Mouse (Mus musculus): ENCODE measurements at regions not wholly inside any gene's neighbourhood (a gene's known extent, or its start where the extent isn't known, plus 50 kb on each side); places are given as distances from the start of the nearest gene placed in this dataset.

DNA sequence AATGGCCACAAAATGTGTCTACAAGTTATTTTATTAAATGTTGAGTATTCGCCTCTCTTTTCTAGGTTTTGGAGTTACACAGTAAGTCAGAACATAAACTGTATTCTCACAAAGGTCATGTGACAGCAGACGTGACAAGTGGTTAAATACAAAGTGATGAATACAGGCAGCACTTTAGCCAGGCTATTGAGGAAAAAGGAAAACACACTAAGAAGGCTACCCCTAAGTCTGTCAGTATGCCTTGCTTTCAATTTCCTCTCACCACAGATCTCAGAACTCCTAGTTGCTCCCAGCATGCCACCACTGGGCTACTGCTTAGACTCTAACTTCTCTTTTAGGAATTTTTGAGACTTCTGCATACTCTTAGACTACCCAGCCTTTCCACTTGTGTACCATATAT, 297.9 kb upstream of the Pex5l start:
- H3K27ac ChIP-seq = no peak overlapping the region
- H3K27me3 ChIP-seq (ENCODE audit: low read depth, poor library complexity, severe bottlenecking) = no peaks in the 10 kb centered on the region
- no peaks in the 10 kb centered on the region for H3K9me3 ChIP-seq (replicated peaks)
- H3K36me3 ChIP-seq = no peaks in the 10 kb centered on the region
- no peak overlapping the region for H3K4me3 ChIP-seq
- 94% methylated on average over 2 of the region's 2 CpGs for WGBS
- H3K4me1 ChIP-seq = no peaks in the 10 kb centered on the region
- DNase-seq (ENCODE audit: low spot score) = no peak

DNA sequence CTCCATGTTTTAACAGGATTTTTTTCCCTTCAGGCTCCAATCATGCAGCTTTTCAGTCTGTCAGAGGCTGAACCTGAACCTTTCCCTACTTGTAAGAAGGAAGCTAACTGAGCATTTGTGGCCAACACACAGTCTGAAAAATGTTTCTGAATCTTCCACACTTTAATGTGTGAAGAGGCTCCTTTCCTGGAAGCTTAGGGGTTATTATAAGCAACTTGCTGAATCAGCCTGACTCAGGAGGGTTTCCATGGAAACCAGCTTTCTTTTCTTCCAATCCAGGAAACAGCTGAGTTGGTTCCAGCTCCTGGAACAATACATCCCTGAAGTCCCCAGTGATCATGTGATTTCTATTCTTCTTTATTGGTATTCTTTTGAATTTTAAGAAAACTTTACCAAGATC, 297.5 kb upstream of the Pex5l start:
- Histone ChIP-seq H3K9me3 (replicated peaks) (no peaks in the 10 kb centered on the region), H3K27ac (no peak overlapping the region), H3K27me3 (ENCODE audit: low read depth, poor library complexity, severe bottlenecking) (no peaks in the 10 kb centered on the region), H3K4me3 (no peak overlapping the region), H3K36me3 (no peaks in the 10 kb centered on the region), H3K4me1 (no peaks in the 10 kb centered on the region)
- DNase-seq (ENCODE audit: low spot score) = no peak

GRCm38 (mm10) chr3:33416922-33417321, 273.9 kb upstream of the Pex5l start:
- H3K4me3 ChIP-seq = no peak overlapping the region
- 76% methylated on average over 3 of the region's 3 CpGs for WGBS
- DNase-seq (ENCODE audit: low spot score) = no peak
- no peaks in the 10 kb centered on the region for H3K9me3 ChIP-seq (replicated peaks)
- no peaks in the 10 kb centered on the region for H3K27me3 ChIP-seq (ENCODE audit: low read depth, poor library complexity, severe bottlenecking)
- H3K27ac ChIP-seq = no peak overlapping the region
- H3K4me1 ChIP-seq = no peaks in the 10 kb centered on the region
- no peaks in the 10 kb centered on the region for H3K36me3 ChIP-seq

GRCm38 (mm10) chr3:33416321-33416720, 273.3 kb upstream of the Pex5l start:
- Histone ChIP-seq H3K27me3 (ENCODE audit: low read depth, poor library complexity, severe bottlenecking) (no peaks in the 10 kb centered on the region), H3K4me3 (no peak overlapping the region), H3K36me3 (no peaks in the 10 kb centered on the region), H3K9me3 (replicated peaks) (no peaks in the 10 kb centered on the region), H3K4me1 (no peaks in the 10 kb centered on the region), H3K27ac (no peak overlapping the region)
- 76% methylated on average over 1 of the region's 1 CpGs for WGBS
- no peak for DNase-seq (ENCODE audit: low spot score)

DNA sequence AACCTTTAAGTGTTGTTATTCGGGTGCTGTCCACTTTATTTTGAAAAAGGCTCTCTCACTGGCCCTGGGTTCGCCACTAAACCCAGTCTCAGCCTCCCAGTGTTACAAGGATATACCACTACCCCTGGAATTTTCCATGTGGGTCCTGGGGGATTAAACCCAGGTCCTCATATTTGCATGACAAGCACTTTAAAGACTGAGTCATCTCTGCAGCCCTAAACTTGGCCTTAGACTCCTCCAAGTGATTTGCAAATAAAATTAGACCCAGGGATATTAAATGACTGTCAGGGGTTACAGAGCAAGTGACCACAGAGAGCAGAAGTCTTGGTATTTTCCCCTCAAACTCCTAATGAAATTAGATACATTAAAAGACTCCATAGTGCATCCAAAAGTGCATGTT, 258.9 kb upstream of the Pex5l start:
- no peaks in the 10 kb centered on the region for H3K36me3 ChIP-seq
- H3K27me3 ChIP-seq (ENCODE audit: low read depth, poor library complexity, severe bottlenecking) = no peaks in the 10 kb centered on the region
- H3K4me1 ChIP-seq = peaks cover 5% of the 10 kb centered on the region; the same call in 1 of the 2 replicates
- 77% methylated on average over 2 of the region's 2 CpGs for WGBS
- DNase-seq (ENCODE audit: low spot score) = no peak
- no peak overlapping the region for H3K4me3 ChIP-seq
- no peak overlapping the region for H3K27ac ChIP-seq
- no peaks in the 10 kb centered on the region; the same call in 1 of the 2 replicates for H3K9me3 ChIP-seq (replicated peaks)

DNA sequence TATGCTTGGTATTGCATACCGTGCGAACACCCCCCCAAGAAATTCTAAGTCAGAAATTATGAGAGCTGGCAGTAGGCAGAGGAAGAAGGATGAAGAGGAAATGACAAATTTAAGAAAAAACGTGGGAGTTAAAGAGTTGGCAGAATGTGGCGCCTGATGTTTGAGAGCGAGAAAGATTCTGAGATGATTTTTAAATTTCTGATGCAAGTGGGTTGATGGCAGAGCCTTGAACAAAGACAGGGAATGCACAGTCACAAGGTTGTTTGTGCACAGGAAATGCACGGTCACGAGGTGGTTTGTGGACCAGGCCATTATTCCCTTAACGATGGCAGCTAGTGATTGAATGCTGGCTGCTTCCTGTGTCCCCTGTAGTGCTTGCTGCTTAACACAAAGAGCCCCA, 256.3 kb upstream of the Pex5l start:
- Histone ChIP-seq H3K9me3 (replicated peaks) (no peaks in the 10 kb centered on the region; the same call in 1 of the 2 replicates), H3K36me3 (no peaks in the 10 kb centered on the region), H3K27me3 (ENCODE audit: low read depth, poor library complexity, severe bottlenecking) (no peaks in the 10 kb centered on the region), H3K27ac (no peak overlapping the region), H3K4me1 (peaks cover 5% of the 10 kb centered on the region; the same call in 1 of the 2 replicates), H3K4me3 (no peak overlapping the region)
- DNase-seq (ENCODE audit: low spot score) = no peak
- WGBS = 68% methylated on average over 8 of the region's 8 CpGs

GRCm38 (mm10) chr3:33398326-33398725, 255.3 kb upstream of the Pex5l start:
- H3K4me1 ChIP-seq = peaks cover 5% of the 10 kb centered on the region; the same call in 1 of the 2 replicates
- no peaks in the 10 kb centered on the region; the same call in 1 of the 2 replicates for H3K9me3 ChIP-seq (replicated peaks)
- WGBS = 94% methylated on average over 2 of the region's 2 CpGs
- H3K36me3 ChIP-seq = no peaks in the 10 kb centered on the region
- no peaks in the 10 kb centered on the region for H3K27me3 ChIP-seq (ENCODE audit: low read depth, poor library complexity, severe bottlenecking)
- no peak overlapping the region for H3K27ac ChIP-seq
- no peak overlapping the region for H3K4me3 ChIP-seq
- DNase-seq (ENCODE audit: low spot score) = no peak

DNA sequence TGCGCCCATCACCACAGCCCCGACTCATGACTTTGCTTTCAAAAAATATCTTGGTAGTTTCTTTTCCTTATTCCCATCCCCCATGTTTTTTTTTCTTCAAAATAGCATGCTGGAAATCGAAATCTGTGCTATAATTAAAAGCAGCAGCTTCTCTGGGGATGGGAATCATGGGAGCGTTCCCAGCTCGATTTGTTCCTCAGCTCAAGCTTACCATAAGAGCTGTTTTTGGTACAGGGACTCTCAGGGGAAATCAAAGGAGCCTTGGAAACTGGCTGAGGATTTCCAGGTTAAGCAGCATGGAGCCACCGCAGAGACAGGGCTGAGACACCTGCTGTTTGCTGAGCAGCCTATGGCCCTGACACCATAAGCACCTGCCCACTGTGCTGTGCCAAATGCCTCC, 254.2 kb upstream of the Pex5l start:
- no peak for DNase-seq (ENCODE audit: low spot score)
- Histone ChIP-seq H3K9me3 (replicated peaks) (no peaks in the 10 kb centered on the region; the same call in 1 of the 2 replicates), H3K4me1 (peaks cover 5% of the 10 kb centered on the region; the same call in 1 of the 2 replicates), H3K27me3 (ENCODE audit: low read depth, poor library complexity, severe bottlenecking) (no peaks in the 10 kb centered on the region), H3K36me3 (no peaks in the 10 kb centered on the region), H3K4me3 (no peak overlapping the region), H3K27ac (no peak overlapping the region)
- 87% methylated on average over 6 of the region's 6 CpGs for WGBS

DNA sequence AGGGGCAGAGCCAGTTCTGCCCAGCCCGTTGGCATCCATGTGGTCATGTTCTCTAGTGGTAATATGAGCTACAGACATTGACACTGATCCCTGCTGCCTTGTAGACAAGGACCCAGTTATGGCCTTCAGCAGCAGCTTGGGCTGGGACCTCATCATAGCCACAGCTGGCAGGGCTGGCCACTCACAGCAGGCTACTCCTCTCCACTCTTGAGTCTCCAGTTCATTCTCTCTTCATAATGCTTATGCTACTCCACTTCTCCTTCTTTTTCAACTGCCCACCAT, 249.4 kb upstream of the Pex5l start:
- no peaks in the 10 kb centered on the region for H3K4me1 ChIP-seq
- no peak for DNase-seq (ENCODE audit: low spot score)
- WGBS = 91% methylated on average over 1 of the region's 1 CpGs
- no peak overlapping the region for H3K27ac ChIP-seq
- no peaks in the 10 kb centered on the region for H3K36me3 ChIP-seq
- H3K4me3 ChIP-seq = no peak overlapping the region
- H3K9me3 ChIP-seq (replicated peaks) = no peaks in the 10 kb centered on the region
- no peaks in the 10 kb centered on the region for H3K27me3 ChIP-seq (ENCODE audit: low read depth, poor library complexity, severe bottlenecking)

GRCm38 (mm10) chr3:33391765-33392540, 248.9 kb upstream of the Pex5l start:
- H3K9me3 ChIP-seq (replicated peaks) = no peaks in the 10 kb centered on the region
- WGBS = 83% methylated on average over 4 of the region's 4 CpGs
- H3K4me1 ChIP-seq = no peaks in the 10 kb centered on the region
- no peaks in the 10 kb centered on the region for H3K27me3 ChIP-seq (ENCODE audit: low read depth, poor library complexity, severe bottlenecking)
- no peak overlapping the region for H3K27ac ChIP-seq
- no peaks in the 10 kb centered on the region for H3K36me3 ChIP-seq
- H3K4me3 ChIP-seq = no peak overlapping the region
- no peak for DNase-seq (ENCODE audit: low spot score)

DNA sequence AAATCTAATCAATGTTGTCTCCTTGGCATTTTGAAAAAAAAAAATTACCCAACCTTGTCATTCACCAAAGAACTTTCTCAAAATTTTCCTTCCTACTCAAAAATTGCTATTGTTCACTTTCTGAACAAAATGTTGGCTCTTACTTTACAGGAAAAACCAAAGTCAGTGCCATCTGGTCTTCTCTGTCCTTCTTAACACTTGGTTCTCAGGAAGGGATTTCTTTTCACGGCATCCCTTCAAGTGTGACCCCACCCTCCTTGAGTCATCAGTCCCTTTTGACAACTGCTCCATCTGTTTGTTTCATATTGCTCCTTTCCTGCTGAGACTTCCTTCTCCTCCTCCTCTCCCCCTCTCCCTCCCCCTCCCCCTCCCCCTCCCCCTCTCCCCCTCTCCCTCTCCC, 245.1 kb upstream of the Pex5l start:
- Histone ChIP-seq H3K4me3 (no peak overlapping the region), H3K4me1 (no peaks in the 10 kb centered on the region), H3K27me3 (ENCODE audit: low read depth, poor library complexity, severe bottlenecking) (no peaks in the 10 kb centered on the region), H3K9me3 (replicated peaks) (no peaks in the 10 kb centered on the region), H3K36me3 (no peaks in the 10 kb centered on the region), H3K27ac (no peak overlapping the region)
- 42% methylated on average over 1 of the region's 1 CpGs for WGBS
- no peak for DNase-seq (ENCODE audit: low spot score)

- Histone ChIP-seq H3K4me1 (no peaks in the 10 kb centered on the region), H3K4me3 (no peak overlapping the region), H3K27ac (no peak overlapping the region), H3K9me3 (replicated peaks) (no peaks in the 10 kb centered on the region), H3K36me3 (no peaks in the 10 kb centered on the region), H3K27me3 (ENCODE audit: low read depth, poor library complexity, severe bottlenecking) (no peaks in the 10 kb centered on the region)
- DNase-seq (ENCODE audit: low spot score) = no peak
- 94% methylated on average over 1 of the region's 1 CpGs for WGBS
Observed at GRCm38 (mm10) chr3:33383622-33384021, 240.6 kb upstream of the Pex5l start.

DNA sequence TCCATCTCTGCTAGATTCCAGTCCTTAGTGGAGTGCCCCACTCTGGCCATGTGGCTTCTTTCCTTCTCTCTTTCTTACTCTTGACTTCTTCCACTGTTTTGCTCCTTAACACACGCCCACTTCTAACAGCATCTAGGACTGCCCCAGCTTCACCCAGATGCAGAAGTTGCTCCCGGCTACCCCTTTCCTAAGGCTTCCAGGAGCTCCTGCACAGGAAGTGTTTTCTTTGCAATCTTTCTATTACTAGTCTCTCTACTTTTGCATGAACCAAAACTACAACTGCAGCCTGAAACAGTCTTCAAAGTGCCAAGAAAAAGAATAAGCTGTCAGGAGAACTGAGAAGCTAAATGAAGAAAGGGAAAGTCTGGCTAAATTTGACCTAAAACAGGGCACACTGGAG, 236.6 kb upstream of the Pex5l start:
- Histone ChIP-seq H3K9me3 (replicated peaks) (no peaks in the 10 kb centered on the region), H3K4me1 (0 out of 2 replicates have a peak, but pooled peaks cover 7% of the 10 kb centered on the region), H3K36me3 (no peaks in the 10 kb centered on the region), H3K27me3 (ENCODE audit: low read depth, poor library complexity, severe bottlenecking) (no peaks in the 10 kb centered on the region), H3K4me3 (no peak overlapping the region), H3K27ac (no peak overlapping the region)
- no peak for DNase-seq (ENCODE audit: low spot score)
- WGBS = 75% methylated on average over 2 of the region's 2 CpGs

GRCm38 (mm10) chr3:33375161-33375560, 232.1 kb upstream of the Pex5l start:
- no peaks in the 10 kb centered on the region for H3K36me3 ChIP-seq
- no peaks in the 10 kb centered on the region for H3K27me3 ChIP-seq (ENCODE audit: low read depth, poor library complexity, severe bottlenecking)
- H3K4me1 ChIP-seq = peaks cover 25% of the 10 kb centered on the region
- no peak for DNase-seq (ENCODE audit: low spot score)
- H3K27ac ChIP-seq = no peak overlapping the region
- H3K9me3 ChIP-seq (replicated peaks) = no peaks in the 10 kb centered on the region
- no peak overlapping the region for H3K4me3 ChIP-seq
- WGBS = 76% methylated on average over 3 of the region's 3 CpGs
